Mouse (Mus musculus) embryo, embryonic 10 days (tissue): ENCODE results near the gene Tnfaip2.

ENCODE experiments used
- DNase-seq: peaks from one replicate; pipeline ENCODE4 v3.0.0-alpha.2; 2015; ENCODE audit warnings: low spot score

The Tnfaip2 gene

GRCm38 (mm10) chr12:111428364-111428763 is 13.9 kb upstream of the Tnfaip2 start:
- DNase-seq = no peak

- DNase-seq = peak; percentile 81
Observed at GRCm38 (mm10) chr12:111428961-111429911, 13.0 kb upstream of the Tnfaip2 start.

GRCm38 (mm10) chr12:111430049-111430867 is 12.0 kb upstream of the Tnfaip2 start:
- DNase-seq = peak; percentile 24

DNA sequence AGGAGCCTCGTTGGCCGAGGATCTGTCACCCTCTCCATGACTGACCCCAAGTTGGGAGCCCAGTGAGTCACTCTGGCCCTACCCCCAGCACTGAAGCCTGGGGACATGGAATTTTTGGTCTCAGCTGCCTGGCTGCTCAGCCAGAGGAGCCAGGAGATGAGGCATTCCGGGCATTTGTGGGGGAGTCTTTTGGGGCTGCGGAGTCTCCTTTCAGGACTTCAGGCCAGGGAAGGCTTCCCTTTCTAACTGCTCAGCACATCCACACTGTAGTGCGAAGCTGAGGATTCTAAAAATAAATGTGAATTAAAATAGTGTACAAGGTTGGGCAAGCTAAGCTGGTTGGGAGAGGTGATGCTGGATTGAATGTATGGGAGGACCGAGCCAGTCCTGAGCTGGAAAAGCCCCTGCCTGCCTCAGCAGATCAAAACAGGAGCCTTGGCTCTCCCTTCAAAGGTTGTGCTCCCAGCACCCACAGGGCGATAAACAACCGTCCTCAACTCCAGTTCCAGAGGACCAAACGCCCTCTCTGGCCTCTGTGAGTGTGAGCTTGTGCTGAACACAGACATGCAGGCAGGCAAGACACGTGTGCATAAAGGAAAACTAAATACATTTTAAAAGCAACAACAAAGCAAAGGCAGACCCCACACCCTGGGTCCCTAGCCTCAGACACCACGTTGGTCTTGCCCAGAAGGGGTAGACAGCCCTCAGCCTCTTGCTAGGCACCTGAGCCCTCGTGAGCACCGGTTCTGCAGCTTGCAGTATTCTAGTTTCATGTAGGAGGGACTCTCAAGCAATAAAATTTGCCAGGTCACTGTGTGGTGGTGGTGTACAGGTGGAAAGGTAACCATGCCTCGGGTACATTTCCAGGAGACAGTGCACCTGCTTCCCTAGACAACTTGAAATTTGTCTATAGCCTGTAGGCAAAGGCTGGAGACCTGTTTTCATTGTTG is 11.1 kb upstream of the Tnfaip2 start:
- DNase-seq = no peak

GRCm38 (mm10) chr12:111432097-111432496 is 10.2 kb upstream of the Tnfaip2 start:
- peak; percentile 27 for DNase-seq

- DNase-seq = no peak
Observed at GRCm38 (mm10) chr12:111432751-111433331, 9.4 kb upstream of the Tnfaip2 start.

GRCm38 (mm10) chr12:111434164-111434744 is 8.0 kb upstream of the Tnfaip2 start:
- DNase-seq = peak; percentile 43

- DNase-seq = peak; percentile 20
Observed at GRCm38 (mm10) chr12:111434745-111435327, 7.4 kb upstream of the Tnfaip2 start.

- no peak for DNase-seq
Observed at GRCm38 (mm10) chr12:111436170-111436569, 6.1 kb upstream of the Tnfaip2 start.

- no peak for DNase-seq
Observed at GRCm38 (mm10) chr12:111436640-111437039, 5.6 kb upstream of the Tnfaip2 start.

GRCm38 (mm10) chr12:111437222-111437900 is 4.9 kb upstream of the Tnfaip2 start:
- DNase-seq = no peak

GRCm38 (mm10) chr12:111438850-111439249 is 3.4 kb upstream of the Tnfaip2 start:
- DNase-seq = no peak

GRCm38 (mm10) chr12:111440701-111441373 is 1.4 kb upstream of the Tnfaip2 start:
- DNase-seq = no peak

DNA sequence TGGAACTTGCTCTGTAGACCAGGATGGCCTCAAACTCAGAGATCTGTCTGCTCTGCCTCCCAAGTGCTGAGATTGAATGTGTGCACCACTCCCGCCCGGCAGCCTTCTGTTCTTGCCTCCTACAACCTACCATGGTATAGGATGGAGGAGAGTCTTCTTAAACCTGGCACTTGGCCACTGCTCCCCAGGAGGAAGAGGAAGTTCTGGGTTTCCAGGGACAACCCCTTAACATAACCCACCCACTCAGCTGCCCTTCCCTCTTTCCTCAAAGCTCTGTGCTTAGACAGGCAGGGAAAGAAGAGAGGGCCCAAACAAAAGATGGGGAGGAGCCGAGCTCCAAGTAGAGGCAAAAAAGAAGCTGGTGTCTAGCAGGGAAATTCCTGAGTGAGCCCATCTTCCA is 746 bp upstream of the Tnfaip2 start:
- no peak for DNase-seq

DNA sequence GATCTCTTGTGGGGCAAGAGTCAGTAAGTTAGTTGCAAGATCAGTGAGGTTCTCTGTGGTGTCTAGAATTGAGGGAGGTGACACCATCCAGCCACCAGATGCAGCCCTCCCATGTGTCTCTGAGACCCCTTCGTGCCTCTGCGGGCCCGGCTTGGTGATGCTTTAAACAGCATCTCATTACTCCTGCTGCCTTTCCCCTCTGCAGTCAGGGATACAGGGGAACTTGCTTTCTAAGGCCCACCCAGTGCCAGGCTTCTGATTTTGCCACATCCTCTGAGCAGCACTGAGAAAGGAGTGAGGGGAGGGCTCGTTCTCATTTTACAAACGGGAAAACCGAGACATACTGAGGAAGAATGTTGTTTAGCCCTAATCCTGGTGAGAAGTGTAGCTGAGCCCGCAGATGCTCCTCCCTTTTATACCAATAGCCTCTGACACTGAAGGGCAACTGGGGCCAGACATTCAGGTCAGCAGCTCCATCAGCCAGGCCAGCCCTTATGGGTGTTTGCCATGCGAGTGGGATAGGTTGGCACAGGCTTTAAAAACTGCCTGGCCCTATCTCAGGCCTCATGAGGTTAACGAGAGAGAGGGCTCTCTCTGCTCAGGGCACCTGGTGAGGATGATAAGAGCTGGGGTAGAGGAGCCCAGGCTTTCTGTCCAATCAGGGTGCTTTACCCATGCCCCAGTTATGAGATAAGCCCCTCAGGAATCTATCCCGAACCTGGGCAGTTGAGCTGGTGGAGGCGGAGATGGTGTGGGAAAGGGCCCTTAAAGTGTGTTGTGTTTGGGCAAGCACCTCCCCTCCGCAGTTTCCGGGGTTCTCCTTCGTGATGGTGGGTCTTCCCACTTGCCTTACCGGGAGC is 972 bp downstream of the Tnfaip2 start:
- DNase-seq = no peak

GRCm38 (mm10) chr12:111443921-111444831 is 1.9 kb downstream of the Tnfaip2 start:
- no peak for DNase-seq

GRCm38 (mm10) chr12:111445161-111445889 is 3.1 kb downstream of the Tnfaip2 start:
- DNase-seq = no peak
